Mouse (Mus musculus) heart, embryonic 16.5 days (tissue): ENCODE measurements around the gene Rcor3. TPM values are rescaled to one million over a fixed set of nuclear protein-coding genes. Genes with fewer than 3 reads are reported as not detected.

Experiments used
- ATAC-seq: fragments of 200-750 bp; cut with Nextera tagmentation; replicated peaks from 2 replicates; pipeline ENCODE4 v1.8.0; 2017; ENCODE audit warnings: moderate number of reproducible peaks; ENCODE audit not compliant: insufficient read depth, low FRiP score; ENCODE audit errors: extremely low read depth
- H3K27ac ChIP-seq: fragments of 300-500 bp; sonication (generic); 2 replicates; pipeline ENCODE4 v1.5.1; 2014; ENCODE audit warnings: mild to moderate bottlenecking, low read length, control low read depth, moderate library complexity
- H3K27me3 ChIP-seq: fragments of 300-500 bp; sonication (generic); 2 replicates; pipeline ENCODE4 v1.6.1; 2014; ENCODE audit warnings: low read length, mixed read lengths; ENCODE audit not compliant: control insufficient read depth, insufficient read depth
- H3K36me3 ChIP-seq: fragments of 300-500 bp; sonication (generic); 2 replicates; pipeline ENCODE4 v1.6.1; 2014; ENCODE audit not compliant: control insufficient read depth, insufficient read depth
- H3K4me1 ChIP-seq: fragments of 300-500 bp; sonication (generic); 2 replicates; pipeline ENCODE4 v1.6.1; 2014; ENCODE audit warnings: low read length, mixed read lengths; ENCODE audit not compliant: control insufficient read depth, insufficient read depth
- H3K4me2 ChIP-seq: fragments of 300-500 bp; sonication (generic); 2 replicates; pipeline ENCODE4 v1.6.1; 2014; ENCODE audit warnings: low read depth, mild to moderate bottlenecking, control low read depth, low read length
- H3K4me3 ChIP-seq: fragments of 300-500 bp; sonication (generic); 2 replicates; pipeline ENCODE4 v1.5.1; 2014; ENCODE audit warnings: mild to moderate bottlenecking, control low read depth, low read length
- H3K9ac ChIP-seq: fragments of 300-500 bp; sonication (generic); 2 replicates; pipeline ENCODE4 v1.6.1; 2014; ENCODE audit warnings: low read length, control low read depth
- H3K9me3 ChIP-seq: fragments of 300-500 bp; sonication (generic); replicated peaks from 2 replicates; pipeline ENCODE4 v1.6.1; 2016; ENCODE audit warnings: low read length; ENCODE audit not compliant: control insufficient read depth
- WGBS: fragments of 180-500 bp; shearing (Covaris S2); extraction: QIAGEN DNeasy Blood & Tissue Kit; methylation state at CpG from one replicate; pipeline ENCODE4 v1.1.7; 2014; 5-methylcytosine and 5-hydroxymethylcytosine counted together
- polyA plus RNA-seq: library from polyadenylated mRNA; unstranded; fragments of >200 nt; fragmentation: Nextera tagmentation; extraction: Ambion mirVana; gene quantifications from 2 replicates; pipeline ENCODE4 v1.2.1, GENCODE M21; 2015

The Rcor3 gene
- polyA plus RNA-seq, 1 experiment from 2014 or later = 33.1 TPM

DNA sequence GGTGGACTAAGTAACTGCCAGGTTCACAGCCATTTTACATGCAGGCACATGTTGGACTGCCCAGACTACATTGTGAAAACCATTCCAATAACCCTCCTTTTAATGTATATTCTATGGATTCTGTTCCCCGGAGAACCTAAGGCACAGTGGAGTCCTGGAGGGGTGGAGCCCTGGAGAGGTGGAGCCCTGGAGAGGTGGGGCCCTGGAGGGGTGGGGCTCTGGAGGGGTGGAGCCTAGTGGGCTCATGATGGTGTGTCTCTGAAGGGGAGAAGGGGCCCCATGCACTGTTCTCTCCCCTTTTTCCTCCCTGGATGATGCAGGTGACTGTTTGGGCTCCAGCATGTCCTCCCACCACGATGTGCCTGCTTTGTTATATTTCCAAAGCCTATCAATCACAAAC, 69.7 kb downstream of the Rcor3 start:
- Histone ChIP-seq H3K27ac (no peak overlapping the region), H3K4me2 (no peak overlapping the region), H3K9ac (no peak overlapping the region), H3K9me3 (peaks cover 6% of the 10 kb centered on the region; the same call in 1 of the 2 replicates), H3K4me1 (peaks cover 19% of the 10 kb centered on the region), H3K36me3 (peaks cover 39% of the 10 kb centered on the region), H3K27me3 (no peaks in the 10 kb centered on the region), H3K4me3 (no peak overlapping the region)
- no peak for ATAC-seq
- 49% methylated on average over 2 of the region's 2 CpGs for WGBS

DNA sequence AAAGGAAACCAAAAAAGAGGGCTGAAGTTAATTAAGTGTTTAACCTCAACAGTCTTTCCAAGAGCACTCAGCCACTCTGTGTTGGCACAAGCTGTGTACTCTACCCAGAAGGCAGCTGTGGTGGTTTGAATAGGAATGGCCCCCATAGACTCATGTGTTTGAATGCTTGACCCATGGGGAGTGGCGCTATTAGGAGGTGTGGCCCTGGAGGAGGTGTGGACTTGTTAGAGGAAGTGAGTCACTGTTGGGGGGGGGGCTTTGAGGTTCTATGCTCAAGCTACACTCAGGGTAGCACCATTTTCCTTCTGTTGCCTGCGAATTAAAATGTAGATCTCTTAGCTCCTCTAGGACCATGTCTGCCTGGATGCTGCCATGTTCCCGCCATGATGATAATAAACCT, 70.9 kb downstream of the Rcor3 start:
- peaks cover 39% of the 10 kb centered on the region for H3K36me3 ChIP-seq

DNA sequence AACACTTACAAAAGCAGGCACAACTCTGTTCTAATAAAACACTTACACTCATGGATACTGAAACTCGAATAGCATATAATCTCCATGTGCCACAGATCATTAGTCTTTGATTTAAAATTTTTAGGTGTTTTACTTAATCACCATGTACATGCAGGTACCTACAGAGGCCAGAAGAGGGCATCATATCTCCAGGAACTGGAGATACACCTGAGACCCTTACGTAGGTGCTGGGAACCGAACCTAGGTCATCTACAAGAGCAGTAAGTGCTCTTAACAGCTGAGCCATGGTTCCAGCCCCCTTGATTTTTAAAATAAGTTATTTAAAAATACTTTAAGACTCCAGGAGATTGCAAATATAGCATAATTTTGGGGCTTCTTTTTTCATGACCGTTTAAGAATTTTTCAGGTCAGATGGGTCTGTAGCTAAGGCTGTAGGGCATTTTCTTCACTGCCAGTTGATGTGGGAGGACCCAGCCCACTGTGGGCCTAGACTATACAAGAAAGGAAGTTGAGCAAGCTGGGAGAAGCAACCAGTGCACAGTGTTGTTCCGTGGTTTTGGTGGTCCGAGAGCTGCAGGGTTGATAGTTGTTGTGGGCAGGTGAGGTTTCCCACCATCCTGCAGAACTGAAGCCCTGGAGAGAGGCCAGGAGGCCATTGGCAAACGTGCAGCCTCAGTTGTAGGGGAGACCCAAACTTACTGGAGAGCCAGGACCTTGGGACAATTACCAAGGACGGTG, 74.5 kb downstream of the Rcor3 start:
- WGBS = 88% methylated on average over 8 of the region's 8 CpGs
- H3K9ac ChIP-seq = no peak overlapping the region
- H3K9me3 ChIP-seq = peaks cover 7% of the 10 kb centered on the region; the same call in 1 of the 2 replicates
- H3K4me2 ChIP-seq = no peak overlapping the region
- ATAC-seq = no peak
- H3K36me3 ChIP-seq = peaks cover 43% of the 10 kb centered on the region
- H3K4me3 ChIP-seq = no peak overlapping the region
- no peak overlapping the region for H3K27ac ChIP-seq
- H3K27me3 ChIP-seq = no peaks in the 10 kb centered on the region
- H3K4me1 ChIP-seq = peaks cover 15% of the 10 kb centered on the region

More for the DNA sequence above, 70.9 kb downstream of the Rcor3 start:
- no peak for ATAC-seq
- Histone ChIP-seq H3K4me3 (no peak overlapping the region), H3K4me1 (peaks cover 22% of the 10 kb centered on the region), H3K9me3 (peaks cover 7% of the 10 kb centered on the region; the same call in 1 of the 2 replicates), H3K27ac (no peak overlapping the region), H3K27me3 (no peaks in the 10 kb centered on the region), H3K4me2 (no peak overlapping the region), H3K9ac (no peak overlapping the region)
- 93% methylated on average over 3 of the region's 3 CpGs for WGBS

DNA sequence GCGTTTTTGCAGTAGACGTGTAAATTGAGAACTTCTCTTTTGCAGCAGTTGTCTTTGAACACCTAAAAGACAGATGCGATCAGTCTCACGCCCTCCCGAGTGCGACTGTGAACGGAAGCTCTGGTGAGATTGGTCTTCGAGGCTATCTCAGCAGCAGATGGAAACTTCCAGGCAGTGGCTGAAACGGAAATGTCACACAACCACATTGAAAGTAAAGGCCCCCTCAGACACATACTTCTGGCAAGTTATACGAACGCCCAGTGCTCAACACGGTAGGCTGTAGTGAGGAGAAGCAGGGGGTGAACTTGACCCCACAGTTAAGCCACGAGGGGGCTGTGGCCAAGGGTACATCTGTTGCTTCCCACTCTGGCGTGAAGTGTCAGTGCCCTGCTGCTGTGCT, 75.2 kb downstream of the Rcor3 start:
- Histone ChIP-seq H3K27ac (peak overlapping the region; percentile 72), H3K27me3 (no peaks in the 10 kb centered on the region), H3K4me2 (no peak overlapping the region), H3K4me1 (peaks cover 15% of the 10 kb centered on the region), H3K36me3 (peaks cover 45% of the 10 kb centered on the region), H3K9ac (no peak overlapping the region), H3K4me3 (no peak overlapping the region), H3K9me3 (peaks cover 7% of the 10 kb centered on the region; the same call in 1 of the 2 replicates)
- ATAC-seq = no peak
- 75% methylated on average over 14 of the region's 14 CpGs for WGBS

DNA sequence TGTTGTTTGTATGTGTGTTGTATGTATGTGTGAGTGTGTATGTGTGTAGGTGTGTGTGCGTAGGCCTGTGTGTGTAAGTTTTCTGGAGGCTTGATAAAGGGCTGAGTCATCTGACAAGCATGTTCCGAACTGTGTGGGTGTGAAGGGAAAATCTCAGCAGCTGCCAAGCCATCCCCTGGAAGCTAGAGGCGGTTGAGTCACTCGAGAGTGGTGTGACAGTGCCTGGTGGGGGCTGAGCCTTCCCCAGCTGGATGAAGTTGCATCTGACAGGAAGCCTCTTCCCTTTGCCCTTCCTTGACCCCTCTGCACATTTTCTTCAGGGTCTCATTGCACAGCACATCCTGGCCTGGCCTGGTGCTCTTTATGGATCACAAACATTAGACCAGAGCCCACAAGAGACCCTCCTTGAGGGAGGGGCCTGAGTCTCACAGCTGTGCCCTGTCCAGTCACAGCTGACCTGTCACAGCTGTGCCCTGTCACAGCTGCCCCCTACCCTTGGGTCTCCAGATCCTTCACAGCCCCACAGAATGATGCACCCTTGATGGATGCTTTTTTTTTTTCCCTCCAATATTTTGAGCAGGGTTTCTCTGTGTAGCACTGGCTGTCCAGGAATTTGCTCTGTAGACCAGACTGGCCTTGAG, 76.1 kb downstream of the Rcor3 start:
- H3K4me3 ChIP-seq = no peak overlapping the region
- H3K9ac ChIP-seq = no peak overlapping the region
- WGBS = 15% methylated on average over 4 of the region's 4 CpGs
- no peaks in the 10 kb centered on the region for H3K27me3 ChIP-seq
- peak; percentile 90 for ATAC-seq
- H3K9me3 ChIP-seq = peaks cover 7% of the 10 kb centered on the region; the same call in 1 of the 2 replicates
- peaks cover 15% of the 10 kb centered on the region for H3K4me1 ChIP-seq
- peaks cover 40% of the 10 kb centered on the region for H3K36me3 ChIP-seq
- no peak overlapping the region for H3K4me2 ChIP-seq
- peak overlapping the region; percentile 72 for H3K27ac ChIP-seq

DNA sequence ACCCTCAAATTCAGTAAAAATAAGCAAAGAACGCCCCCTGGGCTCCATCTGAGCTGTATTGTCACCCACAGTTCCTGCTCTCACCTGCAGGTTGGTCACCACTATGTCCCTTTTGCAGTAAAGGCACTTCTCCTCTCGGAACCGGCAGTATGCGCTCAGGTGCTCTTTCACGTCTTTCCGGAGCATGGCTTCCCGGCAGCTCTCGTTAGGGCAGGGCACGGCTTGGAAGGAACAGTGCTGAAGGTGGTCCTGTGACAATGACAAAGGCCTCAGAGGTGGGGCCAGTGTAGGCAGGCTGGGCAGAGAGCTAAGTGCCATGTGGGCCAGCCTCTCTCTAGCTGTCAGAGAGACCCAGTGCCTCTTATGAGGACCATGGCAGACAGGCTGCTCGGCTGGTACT, 79.0 kb downstream of the Rcor3 start:
- WGBS = 88% methylated on average over 10 of the region's 10 CpGs
- peaks cover 17% of the 10 kb centered on the region for H3K36me3 ChIP-seq

DNA sequence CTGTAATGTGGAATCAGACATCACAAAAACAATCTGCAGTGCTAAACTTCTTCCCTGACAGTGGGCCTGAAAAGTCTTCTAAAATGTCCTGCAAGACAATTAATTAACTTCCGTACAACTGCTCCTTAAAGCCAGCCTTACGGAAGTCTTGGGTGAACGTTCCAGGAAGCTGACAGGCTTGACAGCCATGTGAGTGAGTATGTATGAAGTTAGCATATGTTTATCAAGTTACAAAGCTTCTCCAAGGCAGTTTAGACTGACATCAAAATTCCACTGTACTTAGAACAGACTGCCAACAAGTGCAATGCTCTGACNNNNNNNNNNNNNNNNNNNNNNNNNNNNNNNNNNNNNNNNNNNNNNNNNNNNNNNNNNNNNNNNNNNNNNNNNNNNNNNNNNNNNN, 84.1 kb downstream of the Rcor3 start:
- H3K27me3 ChIP-seq = no peaks in the 10 kb centered on the region
- WGBS = 30% methylated on average over 3 of the region's 3 CpGs
- H3K27ac ChIP-seq = peak overlapping the region; percentile 79
- H3K9ac ChIP-seq = peak overlapping the region; percentile 20; the same call in 1 of the 2 replicates
- peaks cover 7% of the 10 kb centered on the region for H3K4me1 ChIP-seq
- H3K4me3 ChIP-seq = no peak overlapping the region
- H3K9me3 ChIP-seq = no peaks in the 10 kb centered on the region
- no peak overlapping the region for H3K4me2 ChIP-seq
- peaks cover 8% of the 10 kb centered on the region for H3K36me3 ChIP-seq
- no peak; the same call in 1 of the 2 replicates for ATAC-seq

More for the DNA sequence above, 79.0 kb downstream of the Rcor3 start:
- H3K9me3 ChIP-seq = peaks cover 7% of the 10 kb centered on the region; the same call in 1 of the 2 replicates
- H3K27ac ChIP-seq = no peak overlapping the region
- ATAC-seq = no peak
- peaks cover 17% of the 10 kb centered on the region for H3K4me1 ChIP-seq
- H3K27me3 ChIP-seq = no peaks in the 10 kb centered on the region
- no peak overlapping the region for H3K4me2 ChIP-seq
- H3K9ac ChIP-seq = no peak overlapping the region
- H3K4me3 ChIP-seq = no peak overlapping the region

DNA sequence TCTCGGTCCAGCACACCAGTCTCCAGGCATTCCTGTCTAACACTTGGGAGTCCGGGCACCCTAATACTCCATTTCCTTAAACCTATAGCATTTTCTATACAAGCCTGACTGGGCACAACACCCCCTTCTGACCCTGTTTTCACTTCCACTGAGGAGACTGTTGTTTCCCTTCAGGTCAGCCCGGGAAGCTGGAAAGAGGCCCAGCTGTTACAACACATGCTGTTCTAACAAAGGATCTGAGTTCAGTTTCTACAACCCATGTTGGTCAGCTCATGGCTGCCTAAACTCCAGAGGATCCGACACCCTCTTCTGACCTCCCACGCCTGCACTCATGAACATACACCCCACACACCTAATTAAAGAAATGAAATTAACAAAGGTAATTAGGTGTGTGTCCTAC, 84.9 kb downstream of the Rcor3 start:
- Histone ChIP-seq H3K4me2 (no peak overlapping the region), H3K36me3 (peaks cover 6% of the 10 kb centered on the region), H3K4me1 (peaks cover 7% of the 10 kb centered on the region), H3K9me3 (no peaks in the 10 kb centered on the region), H3K4me3 (no peak overlapping the region), H3K27ac (peak overlapping the region; percentile 79), H3K27me3 (no peaks in the 10 kb centered on the region), H3K9ac (no peak overlapping the region)
- no peak for ATAC-seq
- WGBS = 82% methylated on average over 5 of the region's 5 CpGs

DNA sequence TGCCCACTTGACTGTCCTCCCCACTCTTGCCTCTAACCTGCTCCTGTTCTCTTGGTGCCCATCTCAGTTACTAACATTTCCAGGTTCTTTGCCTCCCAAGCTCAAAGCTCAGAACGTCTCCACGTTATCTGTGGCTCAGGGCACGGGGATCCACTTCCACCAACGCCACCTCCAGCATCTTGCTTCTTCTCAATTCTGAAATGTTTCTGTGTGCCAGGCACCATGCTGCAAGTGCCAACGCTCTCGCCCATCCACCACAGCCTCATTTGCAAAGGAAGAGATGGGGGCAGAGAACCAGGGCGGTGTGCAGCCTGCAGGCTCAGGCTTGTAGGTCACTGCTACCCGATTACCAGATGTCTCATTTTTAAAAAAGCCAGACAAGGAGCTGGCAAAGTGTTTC, 85.4 kb downstream of the Rcor3 start:
- no peak overlapping the region for H3K9ac ChIP-seq
- WGBS = 92% methylated on average over 8 of the region's 8 CpGs

More for the DNA sequence above, 85.4 kb downstream of the Rcor3 start:
- no peak for ATAC-seq
- H3K9me3 ChIP-seq = no peaks in the 10 kb centered on the region
- no peak overlapping the region for H3K4me2 ChIP-seq
- no peak overlapping the region for H3K27ac ChIP-seq
- no peaks in the 10 kb centered on the region for H3K27me3 ChIP-seq
- peaks cover 7% of the 10 kb centered on the region for H3K4me1 ChIP-seq
- no peak overlapping the region for H3K4me3 ChIP-seq
- peaks cover 5% of the 10 kb centered on the region for H3K36me3 ChIP-seq
